Mouse (Mus musculus) cerebellum, adult (tissue): ENCODE data around the gene Scn2a.
"Not testable (repeated sequence)": the region's sequence is repeated elsewhere in the genome, so short reads cannot be mapped to it uniquely, and the experiment has no call there.

ENCODE experiments used
- ATAC-seq: cut with Nextera tagmentation; 2 replicates; pipeline ENCODE4 v1.9.2; 2017; ENCODE audit warnings: mild to moderate bottlenecking, moderate library complexity, mixed read lengths; ENCODE audit not compliant: insufficient number of reproducible peaks, low FRiP score, low TSS enrichment

Gene Scn2a

GRCm38 (mm10) chr2:65694485-65694884 is 73.9 kb downstream of the Scn2a start:
- ATAC-seq = no peak

- ATAC-seq = peak; percentile 79
Measured at GRCm38 (mm10) chr2:65695061-65695460, 74.5 kb downstream of the Scn2a start.

- ATAC-seq = no peak
Measured at GRCm38 (mm10) chr2:65700246-65700645, 79.7 kb downstream of the Scn2a start.

GRCm38 (mm10) chr2:65701175-65701574 is 80.6 kb downstream of the Scn2a start:
- ATAC-seq = no peak

GRCm38 (mm10) chr2:65722219-65722800 is 101.7 kb downstream of the Scn2a start:
- ATAC-seq = no peak

- no peak for ATAC-seq
Measured at GRCm38 (mm10) chr2:65745400-65745799, 124.8 kb downstream of the Scn2a start.

- ATAC-seq = no peak
Measured at GRCm38 (mm10) chr2:65782442-65782841, 161.9 kb downstream of the Scn2a start.

GRCm38 (mm10) chr2:65783392-65783791 is 162.8 kb downstream of the Scn2a start:
- ATAC-seq = no peak

- no peak for ATAC-seq
Measured at GRCm38 (mm10) chr2:65792516-65792915, 171.9 kb downstream of the Scn2a start.

GRCm38 (mm10) chr2:65793593-65793992 is 173.0 kb downstream of the Scn2a start:
- no peak for ATAC-seq

GRCm38 (mm10) chr2:65801054-65801709 is 180.6 kb downstream of the Scn2a start:
- no peak for ATAC-seq

- ATAC-seq = no peak
Measured at GRCm38 (mm10) chr2:65806556-65806955, 186.0 kb downstream of the Scn2a start.

GRCm38 (mm10) chr2:65811203-65811602 is 190.6 kb downstream of the Scn2a start:
- not testable (repeated sequence) for ATAC-seq
